Mouse (Mus musculus): ENCODE data around the gene Cfi. TPM values are rescaled to one million over a fixed set of nuclear protein-coding genes. Genes with fewer than 3 reads are reported as not detected.

The Cfi gene
- polyA plus RNA-seq, 1 experiment from 2014 or later = 0.49 TPM

- Histone ChIP-seq H3K9me3 (no peaks in the 10 kb centered on the region), H3K27ac (no peak overlapping the region), H3K36me3 (replicated peaks) (no peaks in the 10 kb centered on the region), H3K4me1 (peaks cover 11% of the 10 kb centered on the region), H3K27me3 (replicated peaks) (no peaks in the 10 kb centered on the region), H3K4me3 (no peak overlapping the region), H3K9ac (no peak overlapping the region), H3K4me2 (no peak overlapping the region)
- no peak for ATAC-seq (replicated peaks)
- whole genome bisulfite sequencing = 84% methylated on average over 8 of the region's 8 CpGs
Observed at GRCm38 (mm10) chr3:129903866-129904265, 68.2 kb downstream of the Cfi start.

GRCm38 (mm10) chr3:129904381-129905132 is 68.9 kb downstream of the Cfi start:
- ATAC-seq (replicated peaks) = no peak
- 88% methylated on average over 7 of the region's 7 CpGs for WGBS
- Histone ChIP-seq H3K27ac (no peak overlapping the region), H3K9me3 (no peaks in the 10 kb centered on the region), H3K4me3 (no peak overlapping the region), H3K4me2 (no peak overlapping the region), H3K4me1 (peaks cover 11% of the 10 kb centered on the region), H3K9ac (no peak overlapping the region), H3K27me3 (replicated peaks) (no peaks in the 10 kb centered on the region), H3K36me3 (replicated peaks) (no peaks in the 10 kb centered on the region)

GRCm38 (mm10) chr3:129912025-129912424 is 76.3 kb downstream of the Cfi start:
- H3K4me1 ChIP-seq = no peaks in the 10 kb centered on the region
- no peak overlapping the region for H3K9ac ChIP-seq
- 94% methylated on average over 14 of the region's 14 CpGs for WGBS
- no peak for ATAC-seq (replicated peaks)
- no peaks in the 10 kb centered on the region for H3K9me3 ChIP-seq
- H3K27me3 ChIP-seq (replicated peaks) = no peaks in the 10 kb centered on the region
- H3K27ac ChIP-seq = no peak overlapping the region
- H3K4me2 ChIP-seq = no peak overlapping the region
- no peaks in the 10 kb centered on the region for H3K36me3 ChIP-seq (replicated peaks)
- no peak overlapping the region for H3K4me3 ChIP-seq

- Histone ChIP-seq H3K9ac (no peak overlapping the region), H3K27ac (no peak overlapping the region), H3K36me3 (replicated peaks) (no peaks in the 10 kb centered on the region), H3K9me3 (no peaks in the 10 kb centered on the region), H3K4me1 (no peaks in the 10 kb centered on the region), H3K4me3 (no peak overlapping the region), H3K4me2 (no peak overlapping the region), H3K27me3 (replicated peaks) (no peaks in the 10 kb centered on the region)
- ATAC-seq (replicated peaks) = no peak
- 90% methylated on average over 13 of the region's 13 CpGs for WGBS
Observed at GRCm38 (mm10) chr3:129913241-129913640, 77.6 kb downstream of the Cfi start.

- Histone ChIP-seq H3K9me3 (no peaks in the 10 kb centered on the region), H3K9ac (no peak overlapping the region), H3K4me1 (0 out of 2 replicates have a peak, but pooled peaks cover 2% of the 10 kb centered on the region), H3K27me3 (replicated peaks) (no peaks in the 10 kb centered on the region), H3K36me3 (replicated peaks) (no peaks in the 10 kb centered on the region), H3K27ac (no peak overlapping the region), H3K4me2 (no peak overlapping the region), H3K4me3 (no peak overlapping the region)
- ATAC-seq (replicated peaks) = no peak
- 80% methylated on average over 3 of the region's 3 CpGs for WGBS
Observed at GRCm38 (mm10) chr3:129917424-129917823, 81.7 kb downstream of the Cfi start.

GRCm38 (mm10) chr3:129918434-129918833 is 82.8 kb downstream of the Cfi start:
- Histone ChIP-seq H3K4me1 (0 out of 2 replicates have a peak, but pooled peaks cover 2% of the 10 kb centered on the region), H3K9me3 (no peaks in the 10 kb centered on the region), H3K4me3 (no peak overlapping the region), H3K27me3 (replicated peaks) (no peaks in the 10 kb centered on the region), H3K27ac (no peak overlapping the region), H3K36me3 (replicated peaks) (no peaks in the 10 kb centered on the region), H3K9ac (no peak overlapping the region), H3K4me2 (no peak overlapping the region)
- ATAC-seq (replicated peaks) = peak; percentile 87
- WGBS = 13% methylated on average over 13 of the region's 13 CpGs

- no peak for ATAC-seq (replicated peaks)
- no peaks in the 10 kb centered on the region for H3K9me3 ChIP-seq
- WGBS = 91% methylated on average over 7 of the region's 7 CpGs
- H3K27ac ChIP-seq = no peak overlapping the region
- H3K4me1 ChIP-seq = no peaks in the 10 kb centered on the region
- no peaks in the 10 kb centered on the region for H3K36me3 ChIP-seq (replicated peaks)
- H3K27me3 ChIP-seq (replicated peaks) = no peaks in the 10 kb centered on the region
- no peak overlapping the region for H3K4me3 ChIP-seq
- H3K9ac ChIP-seq = no peak overlapping the region
- no peak overlapping the region for H3K4me2 ChIP-seq
Observed at GRCm38 (mm10) chr3:129923581-129923980, 87.9 kb downstream of the Cfi start.

Other genes starting within 250 kb of the Cfi start
- 2.2 and 3.2 TPM in 2 replicates for gene Egf, start 80.6 kb upstream of the Cfi start, polyA plus RNA-seq (2015; fragmentation: Nextera tagmentation; extraction: Ambion mirVana)
- not detected in 2 replicates for gene Lrit3, start 31.9 kb upstream of the Cfi start, polyA plus RNA-seq (2015; fragmentation: Nextera tagmentation; extraction: Ambion mirVana)
- 0.17 and 0.21 TPM in 2 replicates for gene Rrh, start 13.3 kb upstream of the Cfi start, polyA plus RNA-seq (2015; fragmentation: Nextera tagmentation; extraction: Ambion mirVana)
- 41.6 and 46.0 TPM in 2 replicates for gene Gar1, start 4.5 kb upstream of the Cfi start, polyA plus RNA-seq (2015; fragmentation: Nextera tagmentation; extraction: Ambion mirVana)
- gene Pla2g12a, start 42.7 kb downstream of the Cfi start, polyA plus RNA-seq (2015; fragmentation: Nextera tagmentation; extraction: Ambion mirVana) = 36.7 and 37.4 TPM in 2 replicates
- gene Casp6, start 65.5 kb downstream of the Cfi start, polyA plus RNA-seq (2015; fragmentation: Nextera tagmentation; extraction: Ambion mirVana) = 20.1 and 22.1 TPM in 2 replicates
- 3.9 and 6.3 TPM in 2 replicates for gene Mcub, start 134.3 kb downstream of the Cfi start, polyA plus RNA-seq (2015; fragmentation: Nextera tagmentation; extraction: Ambion mirVana)
- gene Sec24b, start 225.7 kb downstream of the Cfi start, polyA plus RNA-seq (2015; fragmentation: Nextera tagmentation; extraction: Ambion mirVana) = 34.7 and 34.9 TPM in 2 replicates